Mouse (Mus musculus) liver, embryonic 14.5 days (tissue): ENCODE data around the gene Tdrd7.

ENCODE experiments used
- CTCF ChIP-seq: IDR thresholded peaks from 2 replicates; pipeline ENCODE4 v1.5.1; 2016; ENCODE audit warnings: antibody characterized with exemption, low read depth, control low read depth
- EP300 ChIP-seq: IDR thresholded peaks from 2 replicates; pipeline ENCODE4 v1.6.1; 2016; ENCODE audit warnings: antibody characterized with exemption, low read depth

DNA sequence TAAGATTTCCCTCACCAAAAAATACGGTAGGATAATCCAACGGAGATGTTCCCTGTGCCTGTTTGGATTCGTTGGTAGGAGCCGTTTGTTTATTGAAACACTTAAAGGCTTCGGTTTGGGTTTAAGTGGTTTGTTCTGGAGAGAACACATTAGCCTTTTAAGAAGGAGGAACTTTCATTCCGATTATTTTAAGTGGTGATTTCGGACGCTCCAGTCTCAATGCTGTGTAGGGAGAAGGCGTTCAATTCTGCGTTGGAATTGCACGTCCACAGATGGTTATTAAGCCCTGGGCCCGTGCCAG, 73.4 kb downstream of the Tdrd7 start:
- TF ChIP-seq CTCF (no peak), EP300 (no peak)
